Mouse (Mus musculus) heart, adult 2 months (tissue): ENCODE data around the gene Coro7.

ENCODE experiments used
- CTCF ChIP-seq: fragments of 200-600 bp; IDR thresholded peaks from 2 replicates; pipeline ENCODE4 v1.8.1; 2022; ENCODE audit warnings: antibody characterized with exemption, mild to moderate bottlenecking, moderate library complexity
- EP300 ChIP-seq: fragments of 200-500 bp; IDR thresholded peaks from 2 replicates; pipeline ENCODE4 v1.6.1; 2011; ENCODE audit warnings: low read depth, low read length, control low read depth; ENCODE audit not compliant: insufficient read depth
- POLR2A ChIP-seq: fragments of 200-500 bp; IDR thresholded peaks from 2 replicates; pipeline ENCODE4 v1.6.1; 2011; ENCODE audit warnings: mild to moderate bottlenecking, low read depth, low read length, control low read depth; ENCODE audit not compliant: insufficient read depth

DNA sequence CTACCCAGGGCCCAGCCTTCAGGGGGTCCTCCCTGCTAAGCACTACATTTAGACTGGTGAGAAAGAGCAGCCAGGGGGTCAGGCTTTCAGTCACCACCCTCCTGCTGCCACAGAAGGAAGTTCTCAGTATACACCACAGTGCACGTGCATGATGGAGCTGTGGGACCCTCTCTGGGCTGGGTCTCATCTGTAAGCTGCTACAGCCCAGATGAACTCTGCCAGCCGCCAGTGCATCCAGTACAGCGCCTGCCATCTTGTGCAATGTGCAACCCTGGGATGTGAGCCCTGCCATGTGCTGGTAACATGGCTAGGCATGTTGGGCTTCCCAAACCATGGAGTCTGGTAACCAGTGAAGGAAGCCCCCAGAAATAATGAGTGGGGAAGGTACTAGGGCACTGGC lies 29.4 kb downstream of the Coro7 start:
- no peak for TF ChIP-seq CTCF
- TF ChIP-seq POLR2A = no peak
- TF ChIP-seq EP300 = no peak
